Mouse (Mus musculus) spleen, adult 2 months (tissue): ENCODE measurements around the gene Aebp2.

Experiments
- CTCF ChIP-seq: fragments of 200-500 bp; IDR thresholded peaks from 2 replicates; pipeline ENCODE4 v1.5.1; 2011; ENCODE audit warnings: mild to moderate bottlenecking, inconsistent platforms; ENCODE audit not compliant: insufficient read depth, insufficient read length, insufficient replicate concordance; ENCODE audit errors: extremely low read depth
- POLR2A ChIP-seq: fragments of 200-500 bp; IDR thresholded peaks from 2 replicates; pipeline ENCODE4 v1.6.1; 2011; ENCODE audit warnings: low read depth, low read length, inconsistent platforms

DNA sequence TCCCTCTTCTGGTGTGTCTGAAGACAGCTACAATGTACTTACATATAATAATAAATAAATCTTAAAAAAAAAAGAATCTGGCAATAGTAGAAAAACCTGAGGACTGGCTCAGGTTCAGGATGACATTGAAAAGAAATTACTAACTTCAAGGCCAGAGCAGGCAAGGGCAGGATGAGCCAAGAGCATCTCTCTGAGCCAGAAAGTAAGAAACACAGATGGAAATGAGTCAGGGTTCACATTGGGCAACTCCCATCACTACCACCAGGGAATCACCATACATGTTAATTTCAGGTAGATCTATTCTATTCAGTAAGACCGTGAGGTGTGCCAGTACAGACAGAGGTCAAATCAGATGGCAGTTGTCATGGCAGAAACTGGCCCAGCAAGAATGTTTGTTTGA lies 76.1 kb downstream of the Aebp2 start:
- TF ChIP-seq CTCF: no peak
- TF ChIP-seq POLR2A: no peak
